Mouse (Mus musculus) heart, adult 2 months (tissue): ENCODE measurements around the gene Ccdc87.

Experiments
- CTCF ChIP-seq: fragments of 200-600 bp; IDR thresholded peaks from 2 replicates; pipeline ENCODE4 v1.8.1; 2022; ENCODE audit warnings: antibody characterized with exemption, mild to moderate bottlenecking, moderate library complexity
- EP300 ChIP-seq: fragments of 200-500 bp; IDR thresholded peaks from 2 replicates; pipeline ENCODE4 v1.6.1; 2011; ENCODE audit warnings: low read depth, low read length, control low read depth; ENCODE audit not compliant: insufficient read depth

- TF ChIP-seq CTCF = no peak
- no peak for TF ChIP-seq EP300
These were observed 52.6 kb downstream of the Ccdc87 start for GRCm38 (mm10) chr19:4891798-4892197.
